Mouse (Mus musculus) right cerebral cortex, postnatal 25 days (tissue): Measurements from ENCODE around the gene Sgpp1.

Source experiments
- DNase-seq: peaks from one replicate; pipeline ENCODE4 v3.0.0; 2022

The Sgpp1 gene

GRCm38 (mm10) chr12:75735246-75736200 lies at the start of gene Sgpp1:
Gene Sgpp1, minus strand, starts transcription at chr12:75735729.
- peak; percentile 84 for DNase-seq

- no peak for DNase-seq
Observed at GRCm38 (mm10) chr12:75784271-75784751, 48.8 kb upstream of the Sgpp1 start.

GRCm38 (mm10) chr12:75781995-75782394 lies 46.5 kb upstream of the Sgpp1 start:
- DNase-seq = no peak

- no peak for DNase-seq
Observed at GRCm38 (mm10) chr12:75781445-75781844, 45.9 kb upstream of the Sgpp1 start.

- peak; percentile 11 for DNase-seq
Observed at GRCm38 (mm10) chr12:75772424-75773034, 37.0 kb upstream of the Sgpp1 start.

GRCm38 (mm10) chr12:75771410-75771809 lies 35.9 kb upstream of the Sgpp1 start:
- no peak for DNase-seq

GRCm38 (mm10) chr12:75766885-75767317 lies 31.4 kb upstream of the Sgpp1 start:
- no peak for DNase-seq

- no peak for DNase-seq
Observed at GRCm38 (mm10) chr12:75766395-75766794, 30.9 kb upstream of the Sgpp1 start.

- no peak for DNase-seq
Observed at GRCm38 (mm10) chr12:75765751-75766150, 30.2 kb upstream of the Sgpp1 start.

- DNase-seq = no peak
Observed at GRCm38 (mm10) chr12:75756387-75756786, 20.9 kb upstream of the Sgpp1 start.

GRCm38 (mm10) chr12:75753730-75754129 lies 18.2 kb upstream of the Sgpp1 start:
- DNase-seq = no peak

GRCm38 (mm10) chr12:75752077-75752476 lies 16.5 kb upstream of the Sgpp1 start:
- no peak for DNase-seq

- DNase-seq = no peak
Observed at GRCm38 (mm10) chr12:75748574-75748973, 13.0 kb upstream of the Sgpp1 start.

- no peak for DNase-seq
Observed at GRCm38 (mm10) chr12:75745697-75746290, 10.3 kb upstream of the Sgpp1 start.

- DNase-seq = no peak
Observed at GRCm38 (mm10) chr12:75742101-75742500, 6.6 kb upstream of the Sgpp1 start.

- no peak for DNase-seq
Observed at GRCm38 (mm10) chr12:75741273-75741672, 5.7 kb upstream of the Sgpp1 start.

GRCm38 (mm10) chr12:75740451-75740850 lies 4.9 kb upstream of the Sgpp1 start:
- no peak for DNase-seq

- no peak for DNase-seq
Observed at GRCm38 (mm10) chr12:75739611-75740010, 4.1 kb upstream of the Sgpp1 start.

GRCm38 (mm10) chr12:75736296-75736695 lies 767 bp upstream of the Sgpp1 start:
- no peak for DNase-seq

GRCm38 (mm10) chr12:75734891-75735245 lies 661 bp downstream of the Sgpp1 start:
- DNase-seq = no peak

GRCm38 (mm10) chr12:75734167-75734566 lies 1.4 kb downstream of the Sgpp1 start:
- DNase-seq = no peak

- no peak for DNase-seq
Observed at GRCm38 (mm10) chr12:75733331-75734070, 2.0 kb downstream of the Sgpp1 start.

- no peak for DNase-seq
Observed at GRCm38 (mm10) chr12:75731927-75732443, 3.5 kb downstream of the Sgpp1 start.
